Mouse (Mus musculus): ENCODE measurements around the gene C1rl.

DNA sequence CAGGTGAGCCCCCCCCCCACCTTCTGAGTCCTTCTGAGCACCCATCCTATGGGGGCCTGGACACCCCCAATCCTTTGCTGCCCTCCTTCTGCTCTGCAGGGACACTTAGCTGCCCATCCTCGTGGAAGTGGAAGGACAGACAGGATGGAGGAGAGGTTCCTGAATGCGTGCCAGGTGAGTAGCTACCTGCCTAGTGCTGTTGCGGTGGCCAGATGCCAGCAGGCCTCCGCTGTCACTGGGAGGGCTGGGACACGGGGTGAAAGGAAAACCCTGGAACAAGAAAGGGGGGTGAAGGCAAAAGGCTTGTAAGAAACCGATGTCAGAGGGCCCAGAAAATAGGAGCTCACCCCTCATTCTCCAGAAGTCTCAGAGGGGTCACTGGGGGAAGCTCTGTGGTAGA, 14.1 kb downstream of the C1rl start:
- TF ChIP-seq EP300 (optimal IDR thresholded peaks at IDR 0.05) (no peak), CTCF (IDR thresholded peaks at IDR 0.05; ENCODE audit: low read depth) (no peak)
